12 mouse cellular contexts compared by ENCODE assay signal in genomic region chr2:44142611-44143010, GRCm38 (mm10).
"Had no signal": no experiment of that assay in that cellular context is flagged by ENCODE, and none has a peak within 500 bp of the region (broad histone marks: within the 10 kb centered on the region; RNA-seq: fewer than 3 reads in every experiment).

No protein-coding gene starts in this region.

- H3K4me2 ChIP-seq: limb, embryonic 12.5 days; liver, embryonic 11.5 days; liver, embryonic 15.5 days; midbrain, embryonic 13.5 days; stomach, embryonic 15.5 days had no signal

- ATAC-seq: intestine, embryonic 16.5 days; lung, postnatal 0 days; midbrain, embryonic 13.5 days had no signal

- H3K4me1 ChIP-seq: limb, embryonic 12.5 days; liver, embryonic 15.5 days; midbrain, embryonic 13.5 days; stomach, embryonic 15.5 days had no signal

- H3K9me3 ChIP-seq: limb, embryonic 12.5 days; liver, embryonic 15.5 days; midbrain, embryonic 13.5 days; stomach, embryonic 15.5 days had no signal

- H3K4me3 ChIP-seq: limb, embryonic 12.5 days; liver, embryonic 15.5 days; midbrain, embryonic 13.5 days; stomach, embryonic 15.5 days had no signal

- H3K27me3 ChIP-seq: limb, embryonic 12.5 days; liver, embryonic 15.5 days; midbrain, embryonic 13.5 days; stomach, embryonic 15.5 days had no signal

- DNase-seq: lung, adult 2 months; lung, postnatal 36 days; right cerebral cortex, postnatal 14 days; thymus, adult 2 months; thymus, postnatal 25 days had no signal

- H3K9ac ChIP-seq: limb, embryonic 12.5 days; liver, embryonic 15.5 days; midbrain, embryonic 13.5 days; stomach, embryonic 15.5 days had no signal

- H3K27ac ChIP-seq: limb, embryonic 12.5 days; liver, embryonic 15.5 days; midbrain, embryonic 13.5 days; stomach, embryonic 15.5 days had no signal

- H3K36me3 ChIP-seq: limb, embryonic 12.5 days; liver, embryonic 15.5 days; midbrain, embryonic 13.5 days; stomach, embryonic 15.5 days had no signal
